Mouse (Mus musculus) lung, adult 2 months (tissue): ENCODE measurements around the gene Cbx4.

Source experiments
- CTCF ChIP-seq: fragments of 200-500 bp; IDR thresholded peaks from 2 replicates; pipeline ENCODE4 v1.5.1; 2011; ENCODE audit warnings: mild to moderate bottlenecking, low read length, control low read depth; ENCODE audit not compliant: insufficient read depth
- POLR2A ChIP-seq: fragments of 200-500 bp; IDR thresholded peaks from 2 replicates; pipeline ENCODE4 v1.6.1; 2011; ENCODE audit warnings: low read depth, mild to moderate bottlenecking, control low read depth, low read length, borderline replicate concordance; ENCODE audit errors: extremely low read depth

- TF ChIP-seq CTCF (no peak), POLR2A (no peak)
These were observed 9.4 kb upstream of the Cbx4 start for GRCm38 (mm10) chr11:119095441-119095840.
